Mouse (Mus musculus): ENCODE data around the gene Rps27a. TPM values are rescaled to one million over a fixed set of nuclear protein-coding genes. Genes with fewer than 3 reads are reported as not detected.

Gene Rps27a
- polyA plus RNA-seq, 1 experiment, result 196 TPM

DNA sequence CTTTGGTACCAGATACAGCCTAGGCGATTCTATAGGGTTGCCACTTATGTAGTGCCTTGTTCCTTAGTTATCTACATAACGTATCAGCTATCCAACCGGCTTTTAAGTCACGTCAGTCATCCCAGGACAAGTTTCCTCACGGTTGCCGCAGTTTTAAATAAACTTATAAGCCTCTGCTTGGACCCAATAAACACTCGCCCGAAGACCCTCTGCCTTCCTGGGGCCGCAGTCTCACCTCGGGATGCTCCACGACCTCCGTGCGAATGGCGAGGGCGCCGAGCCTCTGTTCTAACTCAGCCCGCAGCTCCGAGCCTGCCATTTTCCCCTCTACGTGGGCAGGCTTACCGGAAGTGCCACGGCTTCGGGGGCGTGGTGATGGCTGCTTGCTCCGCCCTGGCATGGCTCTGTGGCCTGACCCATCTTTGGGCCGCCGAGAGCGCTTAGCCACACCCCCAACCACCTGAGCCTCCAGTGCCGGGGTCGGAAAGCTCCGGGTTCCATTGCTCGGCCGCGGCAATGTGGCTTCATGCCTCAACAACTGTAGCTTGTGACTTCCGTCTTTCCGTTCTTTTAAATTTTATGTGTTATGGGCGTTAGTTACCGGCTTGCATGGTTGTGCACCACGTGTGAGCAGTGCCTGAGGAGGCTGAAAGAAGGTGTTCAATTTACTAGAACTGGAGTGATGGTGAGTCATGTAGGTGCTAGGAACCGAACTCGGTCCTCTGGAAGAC, 33.1 kb downstream of the Rps27a start, which contains the start of gene Prorsd1:
TSS of gene Prorsd1 (minus strand) at position 352 of the 731 bp plus-strand sequence.
- H3K27ac ChIP-seq (ENCODE audit: control insufficient read depth, insufficient read depth, low read length), result peak within 1 kb of the TSS; percentile 46; the same call in 1 of the 2 replicates
- peak; percentile 92 for DNase-seq
- peaks cover 6% of the 10 kb centered on the region for H3K4me1 ChIP-seq (replicated peaks; ENCODE audit: control insufficient read depth, insufficient read depth, low read length)
- WGBS, result 2% methylated on average over 40 of the region's 40 CpGs
- peak within 1 kb of the TSS; percentile 74 for H3K4me3 ChIP-seq (ENCODE audit: control insufficient read depth, insufficient read depth, low read length)
- peaks cover 6% of the 10 kb centered on the region for H3K36me3 ChIP-seq (ENCODE audit: control insufficient read depth, insufficient read depth, low read length)
- TF ChIP-seq CTCF (IDR thresholded peaks at IDR 0.05; ENCODE audit: borderline replicate concordance, control insufficient read depth, extremely low read depth, insufficient read depth, low read length, poor library complexity) (no peak), POLR2A (IDR thresholded peaks at IDR 0.05; ENCODE audit: control insufficient read depth, extremely low read depth, insufficient read depth, low read length, poor library complexity) (peak; percentile 91)
- no peaks in the 10 kb centered on the region for H3K27me3 ChIP-seq (ENCODE audit: control insufficient read depth, insufficient read depth, low read length)

GRCm38 (mm10) chr11:29514325-29514681, 33.6 kb downstream of the Rps27a start:
- no peaks in the 10 kb centered on the region for H3K27me3 ChIP-seq (ENCODE audit: control insufficient read depth, insufficient read depth, low read length)
- no peak for DNase-seq
- peak overlapping the region; percentile 74; the same call in 1 of the 2 replicates for H3K4me3 ChIP-seq (ENCODE audit: control insufficient read depth, insufficient read depth, low read length)
- peaks cover 6% of the 10 kb centered on the region for H3K36me3 ChIP-seq (ENCODE audit: control insufficient read depth, insufficient read depth, low read length)
- 7% methylated on average over 10 of the region's 10 CpGs for WGBS
- peaks cover 6% of the 10 kb centered on the region for H3K4me1 ChIP-seq (replicated peaks; ENCODE audit: control insufficient read depth, insufficient read depth, low read length)
- no peak overlapping the region for H3K27ac ChIP-seq (ENCODE audit: control insufficient read depth, insufficient read depth, low read length)
- no peak for TF ChIP-seq CTCF (IDR thresholded peaks at IDR 0.05; ENCODE audit: borderline replicate concordance, control insufficient read depth, extremely low read depth, insufficient read depth, low read length, poor library complexity)
- TF ChIP-seq POLR2A (IDR thresholded peaks at IDR 0.05; ENCODE audit: control insufficient read depth, extremely low read depth, insufficient read depth, low read length, poor library complexity), result no peak

DNA sequence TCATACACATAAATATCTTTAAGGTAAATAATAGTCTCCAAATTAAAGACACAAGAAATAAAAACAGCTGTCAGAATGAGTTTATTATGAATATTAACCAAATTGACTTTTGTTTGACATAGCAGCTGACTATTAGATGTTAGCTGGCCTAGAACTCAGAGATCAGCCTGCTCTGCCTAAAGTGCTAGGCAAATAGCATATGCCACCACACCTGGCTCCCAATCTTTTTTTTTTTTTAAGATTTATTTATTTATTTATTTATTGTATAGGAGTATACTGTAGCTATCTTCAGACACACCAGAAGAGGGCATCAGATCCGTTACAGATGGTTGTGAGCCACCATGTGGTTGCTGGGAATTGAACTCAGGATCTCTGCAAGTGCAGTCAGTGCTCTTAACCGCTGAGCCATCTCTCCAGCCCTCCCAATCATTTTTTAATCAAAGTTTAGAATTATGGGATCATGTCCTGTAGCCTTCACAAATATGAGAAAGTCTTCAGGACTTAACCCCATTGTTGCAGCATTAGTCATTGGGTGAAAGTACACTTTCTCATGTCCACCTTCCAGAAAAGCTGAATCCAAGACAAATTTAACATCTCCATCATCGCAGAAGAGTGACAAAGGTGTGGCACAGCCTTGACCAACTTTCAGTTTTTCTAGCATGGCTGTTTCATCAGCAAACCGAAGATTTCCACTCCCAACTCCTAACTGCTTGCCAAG, 34.9 kb downstream of the Rps27a start:
- Histone ChIP-seq H3K36me3 (ENCODE audit: control insufficient read depth, insufficient read depth, low read length) (peaks cover 6% of the 10 kb centered on the region), H3K27ac (ENCODE audit: control insufficient read depth, insufficient read depth, low read length) (no peak overlapping the region), H3K4me3 (ENCODE audit: control insufficient read depth, insufficient read depth, low read length) (no peak overlapping the region), H3K4me1 (replicated peaks; ENCODE audit: control insufficient read depth, insufficient read depth, low read length) (peaks cover 6% of the 10 kb centered on the region), H3K27me3 (ENCODE audit: control insufficient read depth, insufficient read depth, low read length) (no peaks in the 10 kb centered on the region)
- TF ChIP-seq POLR2A (IDR thresholded peaks at IDR 0.05; ENCODE audit: control insufficient read depth, extremely low read depth, insufficient read depth, low read length, poor library complexity) (no peak), CTCF (IDR thresholded peaks at IDR 0.05; ENCODE audit: borderline replicate concordance, control insufficient read depth, extremely low read depth, insufficient read depth, low read length, poor library complexity) (no peak)
- DNase-seq, result no peak
- 96% methylated on average over 4 of the region's 4 CpGs for whole genome bisulfite sequencing

DNA sequence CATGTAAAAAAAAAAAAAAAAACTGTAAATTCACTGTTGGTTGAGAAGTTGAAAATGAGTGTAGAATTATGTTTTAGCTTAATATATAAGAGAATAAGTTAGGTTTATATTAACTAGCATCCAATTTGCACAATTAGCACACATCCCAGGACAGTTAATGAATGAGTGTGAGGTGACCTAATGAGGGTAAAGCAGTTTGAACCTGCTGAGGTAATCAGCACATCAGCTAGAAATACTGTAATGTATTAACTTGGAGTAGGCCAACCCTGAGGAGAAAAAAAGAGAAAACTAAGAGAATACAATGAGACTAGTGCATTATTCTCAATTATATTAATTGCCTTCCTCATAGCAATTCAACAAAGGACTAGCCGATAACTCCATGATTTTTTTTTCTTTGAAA, 38.5 kb downstream of the Rps27a start:
- TF ChIP-seq POLR2A (IDR thresholded peaks at IDR 0.05; ENCODE audit: control insufficient read depth, extremely low read depth, insufficient read depth, low read length, poor library complexity), result no peak
- no peak for TF ChIP-seq CTCF (IDR thresholded peaks at IDR 0.05; ENCODE audit: borderline replicate concordance, control insufficient read depth, extremely low read depth, insufficient read depth, low read length, poor library complexity)
- Histone ChIP-seq H3K27ac (ENCODE audit: control insufficient read depth, insufficient read depth, low read length) (no peak overlapping the region), H3K4me3 (ENCODE audit: control insufficient read depth, insufficient read depth, low read length) (no peak overlapping the region), H3K4me1 (replicated peaks; ENCODE audit: control insufficient read depth, insufficient read depth, low read length) (peaks cover 3% of the 10 kb centered on the region), H3K27me3 (ENCODE audit: control insufficient read depth, insufficient read depth, low read length) (no peaks in the 10 kb centered on the region), H3K36me3 (ENCODE audit: control insufficient read depth, insufficient read depth, low read length) (peaks cover 6% of the 10 kb centered on the region)
- 100% methylated on average over 1 of the region's 1 CpGs for WGBS
- no peak for DNase-seq

DNA sequence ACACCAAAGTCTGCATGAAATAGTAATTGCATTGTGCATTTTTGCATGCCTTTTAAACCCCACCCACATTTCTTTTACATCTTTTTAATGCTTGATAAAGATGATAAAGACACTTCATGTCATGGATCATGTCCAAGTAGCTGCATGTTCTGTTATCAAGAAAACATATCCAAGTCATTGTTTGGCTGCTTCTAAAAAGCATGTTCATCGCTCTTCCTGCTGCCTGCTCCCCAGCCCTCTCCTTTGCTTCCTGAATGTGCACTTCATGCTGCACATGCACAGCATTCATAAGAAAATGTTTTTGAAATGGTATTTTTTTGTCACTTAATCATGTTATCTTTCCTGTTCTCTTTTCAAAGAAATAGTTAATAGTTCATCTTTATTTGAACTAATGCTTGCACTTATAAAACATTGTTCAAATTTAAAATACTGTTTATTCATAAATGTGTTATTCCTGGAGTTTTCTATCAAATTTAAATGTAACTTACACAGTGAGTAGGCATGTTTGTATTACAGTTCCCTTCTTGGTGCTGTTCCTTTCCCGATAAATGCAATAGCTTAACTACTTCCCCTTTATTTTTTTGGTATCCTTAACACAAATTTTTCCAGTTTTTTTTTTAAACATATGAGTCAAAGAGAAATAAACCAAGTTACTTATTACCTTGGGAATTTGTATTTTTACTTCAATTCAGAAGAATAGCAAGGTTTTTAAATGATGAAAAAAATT, 42.8 kb downstream of the Rps27a start:
- WGBS, result 91% methylated on average over 2 of the region's 2 CpGs

More for the DNA sequence above, 42.8 kb downstream of the Rps27a start:
- no peak overlapping the region for H3K27ac ChIP-seq (ENCODE audit: control insufficient read depth, insufficient read depth, low read length)
- no peak for TF ChIP-seq CTCF (IDR thresholded peaks at IDR 0.05; ENCODE audit: borderline replicate concordance, control insufficient read depth, extremely low read depth, insufficient read depth, low read length, poor library complexity)
- TF ChIP-seq POLR2A (IDR thresholded peaks at IDR 0.05; ENCODE audit: control insufficient read depth, extremely low read depth, insufficient read depth, low read length, poor library complexity), result no peak
- no peaks in the 10 kb centered on the region for H3K4me1 ChIP-seq (replicated peaks; ENCODE audit: control insufficient read depth, insufficient read depth, low read length)
- no peak for DNase-seq
- no peaks in the 10 kb centered on the region for H3K36me3 ChIP-seq (ENCODE audit: control insufficient read depth, insufficient read depth, low read length)
- H3K27me3 ChIP-seq (ENCODE audit: control insufficient read depth, insufficient read depth, low read length), result no peaks in the 10 kb centered on the region
- no peak overlapping the region for H3K4me3 ChIP-seq (ENCODE audit: control insufficient read depth, insufficient read depth, low read length)

All from thymus, adult 2 months (tissue).